18 mouse cellular contexts compared by ENCODE assay signal in genomic region chr12:27926730-27927129, GRCm38 (mm10).
"Had no signal": no experiment of that assay in that cellular context is flagged by ENCODE, and none has a peak within 500 bp of the region (broad histone marks: within the 10 kb centered on the region; RNA-seq: fewer than 3 reads in every experiment).

No protein-coding gene starts in this region.

- ATAC-seq: midbrain, embryonic 16.5 days had no signal

- H3K27ac ChIP-seq: liver, embryonic 14.5 days; midbrain, embryonic 10.5 days; midbrain, embryonic 12.5 days; neural tube, embryonic 13.5 days; neural tube, embryonic 15.5 days had no signal

- H3K4me3 ChIP-seq: midbrain, embryonic 10.5 days; midbrain, embryonic 12.5 days; myocyte; neural tube, embryonic 13.5 days; neural tube, embryonic 15.5 days had no signal

- DNase-seq: lung, adult 18-20 months; lung, embryonic 14.5 days; lung, postnatal 10 days; lung, postnatal 4 days; midbrain, embryonic 14.5 days; retina, postnatal 1 day; right cerebral cortex, postnatal 14 days; spleen, adult 18-20 months; thymus, adult 18-20 months; thymus, postnatal 14 days; thymus, postnatal 36 days had no signal
